Comparison of ENCODE assay signal across 8 mouse cellular contexts in genomic region chr4:152151451-152151965, GRCm38 (mm10). TPM values are rescaled to one million over a fixed set of nuclear protein-coding genes. Genes with fewer than 3 reads are reported as not detected.
A peak's percentile ranks its signal among the peaks of the same experiment; 100 is the strongest.
DNase-seq lines count a peak whose midpoint lies in the region; ATAC-seq and TF ChIP-seq lines count a peak whose summit lies in the region.
"Had no signal": no experiment of that assay in that cellular context is flagged by ENCODE, and none has a peak within 500 bp of the region (broad histone marks: within the 10 kb centered on the region; RNA-seq: fewer than 3 reads in every experiment).

No protein-coding gene starts in this region.

- H3K27me3 ChIP-seq in spleen, adult 2 months (ENCODE audit: control insufficient read depth, insufficient read depth, low read length) = peaks cover 8% of the 10 kb centered on the region
- peaks cover 47% of the 10 kb centered on the region for H3K27me3 ChIP-seq in heart, embryonic 16.5 days (ENCODE audit: control insufficient read depth, insufficient read depth, low read length)
- peaks cover 70% of the 10 kb centered on the region for H3K27me3 ChIP-seq in liver, embryonic 13.5 days

- DNase-seq in spleen, adult 2 months (ENCODE audit: low read depth in 1 of 2, low spot score in 2 of 2) = no peak
- DNase-seq in spleen, postnatal 36 days (ENCODE audit: low spot score in 2 of 2) = no peak
- no peak for DNase-seq in liver, embryonic 13.5 days
- no peak for DNase-seq in layer of hippocampus, adult 18-20 months (ENCODE audit: low spot score in 2 of 2)
- DNase-seq in adrenal gland, postnatal 14 days = no peak
- no peak for DNase-seq in embryo, embryonic 9.5 days (ENCODE audit: extremely low spot score)

- H3K9ac ChIP-seq in heart, embryonic 16.5 days (ENCODE audit: low read length) = peak overlapping the region; percentile 63
- peak overlapping the region; percentile 60; the same call in 1 of the 2 replicates for H3K9ac ChIP-seq in liver, embryonic 13.5 days

- H3K4me3 ChIP-seq in spleen, adult 2 months (ENCODE audit: extremely low read depth, insufficient read depth, insufficient read length) = peak overlapping the region; percentile 39; the same call in 1 of the 2 replicates
- H3K4me3 ChIP-seq in heart, embryonic 16.5 days (ENCODE audit: low read length) = peak overlapping the region; percentile 58
- H3K4me3 ChIP-seq in liver, embryonic 13.5 days (replicated peaks) = peak overlapping the region; percentile 61

- peak overlapping the region; percentile 83 for H3K4me2 ChIP-seq in heart, embryonic 16.5 days (ENCODE audit: low read depth, low read length)
- peak overlapping the region; percentile 81 for H3K4me2 ChIP-seq in liver, embryonic 13.5 days

- H3K36me3 ChIP-seq in spleen, adult 2 months (ENCODE audit: control insufficient read depth, insufficient read depth, low read length) = no peaks in the 10 kb centered on the region
- no peaks in the 10 kb centered on the region for H3K36me3 ChIP-seq in heart, embryonic 16.5 days (ENCODE audit: control insufficient read depth, insufficient read depth)
- H3K36me3 ChIP-seq in liver, embryonic 13.5 days = no peaks in the 10 kb centered on the region

- TF ChIP-seq CTCF in spleen, adult 2 months (IDR thresholded peaks at IDR 0.05; ENCODE audit: extremely low read depth, insufficient read depth, insufficient read length, insufficient replicate concordance) = no peak

- no peak for TF ChIP-seq POLR2A in spleen, adult 2 months (IDR thresholded peaks at IDR 0.05; ENCODE audit: low read depth, low read length)

- H3K9me3 ChIP-seq in heart, embryonic 16.5 days (replicated peaks; ENCODE audit: control insufficient read depth, low read length) = no peaks in the 10 kb centered on the region
- no peaks in the 10 kb centered on the region for H3K9me3 ChIP-seq in liver, embryonic 13.5 days (replicated peaks)

- WGBS in spleen, adult 2 months = 42% methylated on average over 7 of the region's 7 CpGs
- WGBS in heart, embryonic 16.5 days = 22% methylated on average over 7 of the region's 7 CpGs
- 11% methylated on average over 7 of the region's 7 CpGs for WGBS in liver, embryonic 13.5 days (ENCODE audit: insufficient replicate concordance)

- no peak for ATAC-seq in heart, embryonic 16.5 days (replicated peaks; ENCODE audit: extremely low read depth, insufficient read depth, low FRiP score)
- ATAC-seq in liver, embryonic 13.5 days (ENCODE audit: low read depth) = peak; percentile 39

- H3K27ac ChIP-seq in spleen, adult 2 months (ENCODE audit: insufficient read depth, low read length) = no peak overlapping the region
- H3K27ac ChIP-seq in heart, embryonic 16.5 days (ENCODE audit: low read length) = no peak overlapping the region
- no peak overlapping the region for H3K27ac ChIP-seq in liver, embryonic 13.5 days

- H3K4me1 ChIP-seq in spleen, adult 2 months (ENCODE audit: control insufficient read depth, insufficient read depth, insufficient read length) = peaks cover 5% of the 10 kb centered on the region
- peaks cover 15% of the 10 kb centered on the region for H3K4me1 ChIP-seq in heart, embryonic 16.5 days (ENCODE audit: control insufficient read depth, insufficient read depth, low read length)
- H3K4me1 ChIP-seq in liver, embryonic 13.5 days (replicated peaks) = peaks cover 43% of the 10 kb centered on the region

RNA-seq across cellular contexts. Expression of gene Espn, which starts 0.7 kb away (rescaled TPM):
- 2.1 and 2.7 TPM in 2 replicates for polyA plus RNA-seq in spleen, adult 2 months (2012; rRNA removed)
- polyA plus RNA-seq in heart, embryonic 16.5 days (2015; fragmentation: Nextera tagmentation; extraction: Ambion mirVana) = 1.3 and 1.5 TPM in 2 replicates
- polyA plus RNA-seq in liver, embryonic 13.5 days (2015; fragmentation: Nextera tagmentation; extraction: Ambion mirVana) = 1.8 and 2.1 TPM in 2 replicates
- total RNA-seq in layer of hippocampus, adult 18-20 months (2021) = 1 to 10 TPM; 2.8 to 3.0 TPM
- total RNA-seq in adrenal gland, postnatal 14 days (2021) = 0.71 and 0.96 TPM in 2 replicates

RNA-seq across cellular contexts. Expression of gene Hes2, which starts 7.2 kb away (rescaled TPM):
- not detected in 2 replicates for polyA plus RNA-seq in spleen, adult 2 months (2012; rRNA removed)
- polyA plus RNA-seq in heart, embryonic 16.5 days (2015; fragmentation: Nextera tagmentation; extraction: Ambion mirVana) = 0.14 TPM in 1 of 2 replicates, not detected in the other
- polyA plus RNA-seq in liver, embryonic 13.5 days (2015; fragmentation: Nextera tagmentation; extraction: Ambion mirVana) = 0.06 TPM in 1 of 2 replicates, not detected in the other
- total RNA-seq in layer of hippocampus, adult 18-20 months (2021) = not detected
- not detected in 2 replicates for total RNA-seq in adrenal gland, postnatal 14 days (2021)
- total RNA-seq: gastrocnemius, adult 8-10 months had no signal

RNA-seq across cellular contexts. Expression of gene Acot7, which starts 26.4 kb away (rescaled TPM):
- 15.4 and 17.9 TPM in 2 replicates for polyA plus RNA-seq in spleen, adult 2 months (2012; rRNA removed)
- 67.7 and 68.0 TPM in 2 replicates for polyA plus RNA-seq in heart, embryonic 16.5 days (2015; fragmentation: Nextera tagmentation; extraction: Ambion mirVana)
- polyA plus RNA-seq in liver, embryonic 13.5 days (2015; fragmentation: Nextera tagmentation; extraction: Ambion mirVana) = 24.8 and 25.2 TPM in 2 replicates
- total RNA-seq in layer of hippocampus, adult 18-20 months (2021) = 100 to 1,000 TPM; 329 to 352 TPM
- total RNA-seq in adrenal gland, postnatal 14 days (2021) = 32.2 and 34.2 TPM in 2 replicates

RNA-seq across cellular contexts. Expression of gene Tnfrsf25, which starts 35.8 kb away (rescaled TPM):
- 17.0 and 27.0 TPM in 2 replicates for polyA plus RNA-seq in spleen, adult 2 months (2012; rRNA removed)
- 0.77 and 1.4 TPM in 2 replicates for polyA plus RNA-seq in heart, embryonic 16.5 days (2015; fragmentation: Nextera tagmentation; extraction: Ambion mirVana)
- polyA plus RNA-seq in liver, embryonic 13.5 days (2015; fragmentation: Nextera tagmentation; extraction: Ambion mirVana) = 0.37 and 0.48 TPM in 2 replicates
- 10 to 100 TPM; 40.4 to 49.5 TPM for total RNA-seq in layer of hippocampus, adult 18-20 months (2021)
- 2.9 and 4.8 TPM in 2 replicates for total RNA-seq in adrenal gland, postnatal 14 days (2021)
